Mouse (Mus musculus) c-Kit-positive CD71-positive TER-119-positive erythroid progenitor cells, embryonic 14.5 days (primary cell): ENCODE data around the gene Mgst3.

ENCODE experiments used
- DNase-seq: peaks from one replicate; pipeline ENCODE4 v3.0.0-alpha.2; 2013; ENCODE audit warnings: low spot score

Gene Mgst3

GRCm38 (mm10) chr1:167393683-167394492 lies at the start of gene Mgst3:
Gene Mgst3 (minus strand): TSS chr1:167393841.
- peak; percentile 97 for DNase-seq

- no peak for DNase-seq
Observed at GRCm38 (mm10) chr1:167438231-167438885, 44.7 kb upstream of the Mgst3 start.

- no peak for DNase-seq
Observed at GRCm38 (mm10) chr1:167437091-167437490, 43.5 kb upstream of the Mgst3 start.

GRCm38 (mm10) chr1:167436186-167436975 lies 42.7 kb upstream of the Mgst3 start:
- no peak for DNase-seq

- no peak for DNase-seq
Observed at GRCm38 (mm10) chr1:167434931-167435330, 41.3 kb upstream of the Mgst3 start.

- DNase-seq: no peak
Observed at GRCm38 (mm10) chr1:167430976-167431676, 37.5 kb upstream of the Mgst3 start.

- no peak for DNase-seq
Observed at GRCm38 (mm10) chr1:167426681-167427080, 33.0 kb upstream of the Mgst3 start.

GRCm38 (mm10) chr1:167425572-167425971 lies 31.9 kb upstream of the Mgst3 start:
- no peak for DNase-seq

GRCm38 (mm10) chr1:167422501-167423240 lies 29.0 kb upstream of the Mgst3 start:
- DNase-seq: no peak

- peak; percentile 67 for DNase-seq
Observed at GRCm38 (mm10) chr1:167414846-167415245, 21.2 kb upstream of the Mgst3 start.

- DNase-seq: no peak
Observed at GRCm38 (mm10) chr1:167411991-167412715, 18.5 kb upstream of the Mgst3 start.

- DNase-seq: no peak
Observed at GRCm38 (mm10) chr1:167409601-167410000, 16.0 kb upstream of the Mgst3 start.

- DNase-seq: no peak
Observed at GRCm38 (mm10) chr1:167405237-167405636, 11.6 kb upstream of the Mgst3 start.

GRCm38 (mm10) chr1:167393281-167393680 lies 360 bp downstream of the Mgst3 start:
- DNase-seq: no peak

- peak; percentile 78 for DNase-seq
Observed at GRCm38 (mm10) chr1:167392687-167393086, 954 bp downstream of the Mgst3 start.

- no peak for DNase-seq
Observed at GRCm38 (mm10) chr1:167392031-167392640, 1.5 kb downstream of the Mgst3 start.

GRCm38 (mm10) chr1:167391241-167391640 lies 2.4 kb downstream of the Mgst3 start:
- DNase-seq: no peak

GRCm38 (mm10) chr1:167390381-167390780 lies 3.3 kb downstream of the Mgst3 start:
- DNase-seq: no peak

GRCm38 (mm10) chr1:167389584-167389983 lies 4.1 kb downstream of the Mgst3 start:
- no peak for DNase-seq

GRCm38 (mm10) chr1:167388571-167388970 lies 5.1 kb downstream of the Mgst3 start:
- no peak for DNase-seq
